Mouse (Mus musculus): ENCODE results near the gene Gm37240.

DNA sequence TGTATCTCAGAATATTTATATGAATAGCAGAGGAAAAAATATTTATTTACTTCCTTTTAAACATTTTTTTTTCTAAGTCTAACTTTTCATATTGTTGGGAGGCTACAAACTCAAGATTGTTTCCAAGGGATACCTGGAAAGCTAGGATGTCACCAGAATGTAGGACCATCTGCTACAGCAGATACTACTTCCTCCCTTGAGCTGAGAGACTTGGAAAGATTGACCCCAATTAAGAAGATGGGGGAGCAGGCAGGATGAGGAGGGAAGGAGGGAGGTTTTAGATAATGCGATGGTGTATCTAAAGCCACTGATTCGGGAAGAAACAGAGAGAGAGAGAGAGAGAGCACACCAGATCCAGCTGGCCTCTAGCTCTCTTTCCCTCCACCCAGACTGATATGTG lies 418.3 kb downstream of the Gm37240 start:
- TF ChIP-seq POLR2A (IDR thresholded peaks at IDR 0.05; ENCODE audit: borderline replicate concordance, low read depth, low read length) (no peak), CTCF (IDR thresholded peaks at IDR 0.05; ENCODE audit: low read depth, low read length) (no peak)

Measured in bone marrow macrophage, adult 2 months (primary cell).